Mouse (Mus musculus) large intestine, adult 2 months (tissue): ENCODE measurements around the gene Hoxb6. TPM values are rescaled to one million over a fixed set of nuclear protein-coding genes. Genes with fewer than 3 reads are reported as not detected.

ENCODE experiments used
- DNase-seq: peaks from one replicate; pipeline ENCODE4 v3.0.0-alpha.2; 2012; ENCODE audit warnings: low read depth, low spot score
- WGBS: fragments of 180-500 bp; shearing (Covaris S2); methylation state at CpG from one replicate; pipeline ENCODE4 v1.1.7; 2018; 5-methylcytosine and 5-hydroxymethylcytosine counted together
- polyA plus RNA-seq: library from polyadenylated mRNA; depleted of rRNA; stranded (reverse); fragments of >200 nt; gene quantifications from 2 replicates; pipeline ENCODE4 v1.2.3, GENCODE M21; 2012; rRNA removed

Hoxb6 gene
- polyA plus RNA-seq, 1 experiment, result 23.1 TPM

GRCm38 (mm10) chr11:96344878-96345159 lies 52.5 kb downstream of the Hoxb6 start:
- DNase-seq, result no peak
- WGBS, result 74% methylated on average over 5 of the region's 6 CpGs

GRCm38 (mm10) chr11:96345220-96345892 lies 53.1 kb downstream of the Hoxb6 start:
- DNase-seq, result no peak
- 45% methylated on average over 53 of the region's 56 CpGs for WGBS

DNA sequence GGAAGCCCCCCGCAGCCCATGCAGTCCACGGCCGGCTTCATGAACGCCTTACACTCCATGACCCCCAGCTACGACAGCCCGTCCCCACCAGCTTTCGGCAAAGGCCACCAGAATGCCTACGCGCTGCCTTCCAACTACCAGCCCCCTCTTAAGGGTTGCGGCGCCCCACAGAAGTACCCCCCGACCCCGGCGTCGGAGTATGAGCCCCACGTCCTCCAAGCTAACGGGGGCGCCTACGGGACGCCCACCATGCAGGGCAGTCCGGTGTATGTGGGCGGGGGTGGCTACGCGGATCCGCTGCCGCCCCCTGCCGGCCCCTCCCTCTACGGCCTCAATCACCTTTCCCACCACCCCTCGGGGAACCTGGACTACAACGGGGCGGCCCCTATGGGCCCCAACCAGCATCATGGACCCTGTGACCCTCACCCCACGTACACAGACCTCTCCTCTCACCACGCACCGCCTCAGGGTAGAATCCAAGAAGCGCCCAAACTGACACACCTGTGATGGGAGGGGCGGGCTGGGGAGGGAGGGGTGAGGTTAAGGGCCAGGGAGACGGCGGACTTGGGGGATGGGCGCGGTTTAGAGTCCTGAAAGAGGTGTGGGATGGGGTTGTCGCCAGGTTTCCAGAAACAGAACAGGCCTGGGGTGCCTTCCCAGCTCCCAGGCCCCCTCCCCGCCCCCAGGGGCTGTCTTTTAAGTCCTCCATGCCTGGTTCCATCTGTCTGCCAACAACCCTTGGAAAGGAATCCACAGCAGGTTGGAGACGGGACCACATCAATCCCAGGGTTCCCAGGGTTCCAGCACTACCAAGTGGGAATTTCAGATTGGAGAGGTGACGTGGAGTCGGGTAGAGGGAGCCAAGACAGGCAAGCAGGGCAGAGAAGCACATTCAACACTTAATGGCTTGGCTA lies 53.9 kb downstream of the Hoxb6 start:
- DNase-seq, result no peak
- 48% methylated on average over 45 of the region's 45 CpGs for WGBS

- WGBS, result 64% methylated on average over 5 of the region's 5 CpGs
- DNase-seq, result no peak
These were observed 54.7 kb downstream of the Hoxb6 start for GRCm38 (mm10) chr11:96346916-96347520.

DNA sequence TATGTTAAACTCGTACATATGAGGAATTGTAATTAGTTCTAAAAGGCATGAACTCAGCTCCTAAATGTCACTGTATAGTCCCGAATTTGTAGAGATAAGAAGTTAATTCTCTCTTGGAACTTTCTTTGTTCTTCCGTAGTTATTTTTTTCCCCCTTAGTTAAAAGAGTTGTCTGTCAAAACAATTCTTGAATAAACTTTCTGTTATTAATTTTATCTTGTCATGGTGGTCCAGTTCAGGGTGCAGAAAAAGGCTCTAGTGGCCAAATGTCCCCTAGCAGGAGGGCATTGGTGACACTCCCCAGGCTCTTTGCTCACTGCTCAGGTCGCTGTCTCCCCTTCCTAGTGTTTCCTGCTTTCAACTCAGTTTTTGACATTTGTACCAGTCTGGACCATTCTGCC lies 55.4 kb downstream of the Hoxb6 start:
- no peak for DNase-seq
- WGBS, result 62% methylated on average over 4 of the region's 4 CpGs

GRCm38 (mm10) chr11:96348141-96348928 lies 56.1 kb downstream of the Hoxb6 start:
- 59% methylated on average over 21 of the region's 21 CpGs for WGBS
- DNase-seq, result no peak

DNA sequence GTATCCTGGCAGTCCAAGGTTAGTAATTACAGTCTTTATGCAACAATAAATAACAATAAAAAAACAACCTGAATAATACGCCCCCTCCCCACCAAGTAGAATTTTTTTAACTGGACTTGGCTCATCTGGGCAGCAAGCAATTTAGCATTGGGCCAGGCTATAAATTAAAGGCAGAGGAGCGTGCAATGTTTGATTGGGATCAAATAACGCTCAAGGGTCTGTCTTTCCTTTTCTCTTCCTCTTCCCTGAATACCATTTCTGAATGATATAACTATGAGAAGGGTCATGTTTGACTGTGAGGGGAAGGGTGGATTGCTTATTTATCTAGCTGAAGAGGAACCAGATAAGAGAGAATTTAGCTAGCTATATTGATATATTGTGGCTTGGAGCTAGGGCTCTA lies 56.7 kb downstream of the Hoxb6 start:
- DNase-seq, result no peak
- 55% methylated on average over 3 of the region's 3 CpGs for WGBS

GRCm38 (mm10) chr11:96349491-96350340 lies 57.4 kb downstream of the Hoxb6 start:
- 60% methylated on average over 14 of the region's 14 CpGs for WGBS
- DNase-seq, result no peak

DNA sequence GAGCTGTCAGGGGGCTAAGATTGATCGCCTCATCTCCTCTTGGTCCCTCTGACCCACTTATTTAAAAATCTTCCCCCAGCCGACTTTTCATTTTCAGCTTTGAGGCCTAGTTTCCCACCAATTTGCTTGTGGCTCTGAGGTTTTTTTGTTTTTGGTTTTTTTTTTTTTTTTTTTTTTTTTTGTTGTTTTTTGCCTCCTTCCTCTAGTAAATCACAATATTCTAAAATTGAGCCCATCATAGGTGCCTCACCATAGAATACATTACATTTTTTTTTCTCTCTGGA lies 58.0 kb downstream of the Hoxb6 start, which contains the start of gene Hoxb2:
TSS of gene Hoxb2 (plus strand) at position 185 of the 284 bp plus-strand sequence.
- 68% methylated on average over 2 of the region's 2 CpGs for WGBS
- DNase-seq, result no peak

GRCm38 (mm10) chr11:96350791-96351190 lies 58.5 kb downstream of the Hoxb6 start:
- WGBS, result 90% methylated on average over 2 of the region's 2 CpGs
- no peak for DNase-seq

Other genes with a start within 250 kb of the Hoxb6 start
- 41.3 and 41.4 TPM in 2 replicates for gene Ube2z, start 227.1 kb upstream of the Hoxb6 start, polyA plus RNA-seq
- 1,161 and 1,322 TPM in 2 replicates for gene Atp5g1, start 216.8 kb upstream of the Hoxb6 start, polyA plus RNA-seq
- not detected in 2 replicates for gene Calcoco2, start 180.5 kb upstream of the Hoxb6 start, polyA plus RNA-seq
- gene Ttll6, start 158.7 kb upstream of the Hoxb6 start, polyA plus RNA-seq, result 0.10 TPM in 1 of 2 replicates, not detected in the other
- gene Hoxb13, start 98.2 kb upstream of the Hoxb6 start, polyA plus RNA-seq, result 0.27 TPM in 1 of 2 replicates, not detected in the other
- 0.25 and 16.0 TPM in 2 replicates for gene Hoxb9, start 21.0 kb upstream of the Hoxb6 start, polyA plus RNA-seq
- gene Hoxb8, start 10.6 kb upstream of the Hoxb6 start, polyA plus RNA-seq, result 2.6 and 11.7 TPM in 2 replicates
- gene Hoxb7, start 5.9 kb upstream of the Hoxb6 start, polyA plus RNA-seq, result 1.4 and 6.5 TPM in 2 replicates
- gene Hoxb5, start 10.9 kb downstream of the Hoxb6 start, polyA plus RNA-seq, result 2.6 and 5.1 TPM in 2 replicates
- gene Hoxb4, start 25.8 kb downstream of the Hoxb6 start, polyA plus RNA-seq, result 2.5 and 3.0 TPM in 2 replicates
- gene Hoxb3, start 30.9 kb downstream of the Hoxb6 start, polyA plus RNA-seq, result 2.3 and 3.4 TPM in 2 replicates
- 3.8 and 4.8 TPM in 2 replicates for gene Hoxb2, start 58.0 kb downstream of the Hoxb6 start, polyA plus RNA-seq
- gene Hoxb1, start 73.3 kb downstream of the Hoxb6 start, polyA plus RNA-seq, result not detected in 2 replicates
- gene Skap1, start 172.1 kb downstream of the Hoxb6 start, polyA plus RNA-seq, result 3.7 and 4.3 TPM in 2 replicates